Mouse (Mus musculus) CH12F3 (cell line): Measurements from ENCODE around the gene Inha.

Experiments used
- in situ Hi-C: fragments of 300-500 bp; cut with MboI; formaldehyde crosslinking; loops from 2 replicates; pipeline ENCODE4 v1.14.3; 2020; ENCODE audit warnings: low sequenced_read_pairs

The Inha gene

DNA sequence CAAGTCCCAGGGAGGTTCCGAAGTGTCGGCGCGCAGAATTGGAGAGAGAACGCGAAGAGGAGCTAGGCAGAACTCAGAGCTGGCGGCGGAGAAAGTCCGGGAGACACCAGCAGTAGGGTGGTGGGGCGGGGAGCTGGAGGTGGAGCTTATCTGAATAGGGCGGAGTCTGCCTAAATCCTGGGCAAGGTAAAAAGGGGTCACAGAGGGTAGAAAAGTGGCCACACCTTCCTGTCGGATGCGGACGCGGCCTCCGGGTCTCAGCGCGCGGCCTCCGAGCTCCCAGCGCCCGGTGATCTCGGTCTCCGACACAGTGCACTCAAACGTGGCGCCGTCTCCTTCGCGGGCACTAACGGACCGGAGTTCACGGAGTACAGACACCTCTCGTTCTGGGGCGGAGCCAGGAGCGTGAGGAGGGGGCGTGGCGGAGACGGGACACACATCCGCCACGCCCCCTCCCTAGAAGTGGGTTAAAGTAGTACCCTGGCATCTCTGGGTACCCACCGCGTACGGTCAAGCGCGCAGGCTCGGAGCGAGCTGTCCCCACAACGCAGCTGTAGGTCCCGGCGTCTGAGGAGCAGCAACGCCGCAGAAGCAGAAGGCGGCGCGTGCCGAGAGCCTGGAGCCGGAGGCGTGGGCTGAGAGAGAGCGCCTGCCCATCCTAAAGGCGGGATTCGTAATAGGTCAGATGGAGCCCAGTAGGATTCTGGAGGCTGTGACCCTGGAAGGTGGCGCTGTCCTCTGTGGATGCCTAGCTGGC is 19.3 kb upstream of the Inha start:
- in situ Hi-C loops: no loop called here

DNA sequence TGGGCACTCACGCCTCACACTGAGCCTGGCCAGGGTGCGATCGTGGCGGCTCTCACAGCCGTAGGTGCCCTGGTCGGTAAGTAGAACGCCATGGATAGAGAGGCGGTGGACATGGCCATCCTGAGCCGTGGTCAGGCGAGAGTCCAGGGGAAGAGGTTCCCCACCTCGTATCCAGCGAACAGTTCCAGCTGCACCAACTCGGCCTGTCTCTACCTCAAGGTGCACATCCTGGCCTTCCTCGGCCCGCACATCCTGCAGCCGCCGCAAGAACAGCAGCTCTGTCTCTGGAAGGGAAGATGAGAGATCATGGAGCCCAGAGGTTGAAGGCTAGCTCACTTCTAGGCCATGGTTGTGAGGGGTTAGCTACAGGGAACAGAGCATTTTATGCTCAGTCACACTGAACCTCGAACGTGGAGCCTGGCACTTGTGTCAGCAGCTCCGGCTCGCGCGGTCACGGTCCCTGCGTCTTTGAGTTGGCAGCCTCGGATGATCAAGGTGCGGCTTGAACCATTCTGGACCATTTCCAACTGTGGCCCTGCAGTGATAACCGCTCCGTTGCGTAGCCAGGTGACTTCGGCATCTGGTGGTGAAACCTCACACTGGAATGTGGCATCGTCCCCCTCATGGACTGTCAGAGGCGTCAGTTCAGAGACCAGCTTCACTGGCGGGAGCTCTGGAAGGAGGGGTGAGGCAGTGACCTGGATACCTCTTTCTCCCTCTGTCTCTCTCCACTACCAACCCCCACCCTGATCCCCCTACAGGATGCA is 15.9 kb upstream of the Inha start:
- in situ Hi-C loops: no loop called here

DNA sequence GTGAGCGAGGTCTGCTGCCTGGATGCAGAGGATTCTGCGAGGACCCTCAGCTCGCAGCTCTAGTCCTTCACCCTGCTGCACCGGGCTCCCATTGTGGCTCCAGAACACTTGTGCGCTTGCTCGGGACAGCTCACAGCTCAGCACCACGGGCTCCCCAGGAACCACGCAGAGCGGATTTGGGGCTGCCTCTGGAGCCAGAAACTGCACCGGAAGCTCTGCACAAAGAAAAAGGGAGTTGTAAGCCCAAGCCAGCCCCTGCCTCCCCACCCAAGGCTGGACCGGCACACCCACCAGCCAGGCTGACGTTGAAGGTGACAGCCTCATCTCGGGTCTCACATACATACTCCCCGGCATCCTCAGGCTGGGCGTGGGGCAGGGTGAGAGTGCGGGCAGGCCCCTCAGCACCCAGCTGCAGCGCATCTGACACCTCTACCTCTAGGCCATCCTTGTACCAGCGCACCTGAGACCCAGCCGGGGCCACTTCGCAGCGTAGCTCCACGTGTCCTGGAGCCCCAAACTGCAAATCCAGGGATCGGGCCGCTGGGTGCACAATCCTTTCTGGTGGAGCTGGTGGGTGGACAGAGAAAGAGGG is 14.2 kb upstream of the Inha start:
- in situ Hi-C loops: no loop called here

DNA sequence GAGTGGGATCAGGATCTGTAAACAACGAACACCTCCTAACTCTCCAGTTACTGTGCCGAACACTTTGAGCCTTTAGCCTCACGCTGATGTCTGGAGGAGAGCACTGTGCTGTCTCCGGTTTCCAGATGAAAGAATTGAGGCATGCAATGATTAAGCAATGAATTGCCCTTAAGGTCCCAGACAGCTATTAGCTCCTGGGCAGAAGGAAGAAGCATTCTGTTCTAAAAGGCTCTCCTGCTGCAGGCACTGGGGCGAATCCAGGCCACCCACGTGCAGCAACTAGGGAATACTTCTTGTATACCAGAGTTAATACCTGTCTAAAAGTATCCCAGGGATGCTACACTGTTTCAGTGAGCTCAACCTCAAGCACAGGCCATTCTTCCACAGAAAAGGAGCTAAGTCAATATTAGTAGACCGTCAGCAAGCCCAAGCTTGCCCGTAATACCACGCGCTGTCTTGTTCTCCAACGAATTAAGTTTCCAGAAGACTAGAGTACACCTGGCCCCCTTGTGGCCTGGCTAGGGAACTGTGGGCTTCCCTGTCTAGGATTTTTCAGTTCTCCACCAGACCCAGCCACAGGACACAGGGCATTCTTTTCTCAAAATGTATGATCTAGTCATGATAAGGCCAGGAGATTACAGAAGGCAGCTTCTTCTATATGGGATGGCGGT is 11.9 kb upstream of the Inha start:
- in situ Hi-C loops: no loop called here

DNA sequence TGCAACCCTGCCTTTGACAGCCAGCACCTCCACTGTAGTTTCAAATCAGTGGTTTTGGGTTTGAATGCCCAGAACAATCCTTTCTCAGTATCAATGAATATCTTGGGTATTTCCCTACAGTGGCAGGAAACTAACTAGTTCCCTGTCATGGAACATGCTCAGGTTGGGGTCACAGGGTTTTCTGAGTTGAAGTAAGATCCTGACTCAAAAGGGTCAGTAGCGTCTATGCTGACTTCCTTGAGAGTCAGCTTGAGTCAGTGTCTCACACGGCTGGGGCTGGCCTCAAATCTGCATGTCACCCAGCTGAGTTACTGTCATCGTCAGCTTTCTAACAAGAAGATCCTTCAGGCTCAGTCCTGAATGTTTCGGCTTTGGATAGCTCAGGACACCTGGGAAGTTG is 8.0 kb upstream of the Inha start:
- in situ Hi-C loops: no loop called here

DNA sequence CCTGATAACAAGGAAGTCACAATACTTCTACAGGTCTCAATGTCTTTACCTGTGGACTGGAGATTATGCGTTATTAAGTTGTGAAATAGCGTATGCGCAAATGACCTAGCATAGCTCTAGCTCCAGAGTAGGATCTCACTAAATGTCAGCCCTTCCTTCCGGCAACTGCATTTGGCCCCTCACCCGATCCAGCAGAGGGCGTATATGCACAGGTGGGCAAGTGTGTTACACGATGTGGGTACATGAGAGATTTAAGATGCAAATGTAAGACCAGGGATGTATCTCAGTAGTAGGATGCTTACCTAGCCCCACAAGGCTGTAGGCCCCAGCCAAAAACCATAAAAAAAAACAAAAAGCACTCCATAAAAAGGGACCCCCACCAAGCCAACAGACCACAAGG is 7.4 kb upstream of the Inha start:
- in situ Hi-C loops: no loop called here

DNA sequence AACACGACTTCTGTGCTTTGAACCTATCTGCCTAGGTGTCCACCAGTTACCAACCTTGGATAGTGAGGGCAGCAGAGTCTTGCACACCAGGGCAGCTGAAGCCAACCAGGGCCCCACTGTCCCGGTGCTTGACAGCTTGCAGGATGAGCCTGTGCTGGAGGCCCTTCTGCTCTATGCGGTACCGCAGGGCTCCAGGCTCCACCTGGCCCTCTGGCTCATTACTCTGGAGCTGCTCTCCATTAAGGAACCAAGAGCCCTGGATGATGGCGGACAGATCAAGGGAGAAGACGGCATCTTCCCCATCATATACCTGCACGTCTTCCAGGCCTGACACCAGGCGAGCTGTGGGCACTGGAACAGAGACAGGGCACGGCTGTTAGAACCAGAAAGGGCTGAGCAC is 5.0 kb upstream of the Inha start:
- in situ Hi-C loops: no loop called here

- in situ Hi-C loops: no loop called here
Measured at GRCm38 (mm10) chr1:75502945-75503650, 3.8 kb upstream of the Inha start.

DNA sequence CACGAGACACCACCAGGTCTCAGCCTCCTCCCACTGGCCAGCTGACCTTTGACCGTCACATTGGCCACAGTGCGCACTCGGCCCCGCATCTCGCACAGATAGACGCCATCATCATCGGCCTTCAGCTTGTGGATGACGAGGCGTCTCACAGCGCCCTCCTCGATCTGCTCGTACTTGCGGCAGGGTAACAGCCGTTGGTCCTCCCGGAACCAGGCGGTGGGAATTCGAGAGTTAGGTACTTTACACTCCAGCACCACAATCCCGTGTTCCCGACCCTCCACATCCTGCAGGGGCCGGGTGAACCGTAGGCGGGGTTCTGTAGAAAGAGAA is 3.3 kb upstream of the Inha start:
- in situ Hi-C loops: no loop called here

DNA sequence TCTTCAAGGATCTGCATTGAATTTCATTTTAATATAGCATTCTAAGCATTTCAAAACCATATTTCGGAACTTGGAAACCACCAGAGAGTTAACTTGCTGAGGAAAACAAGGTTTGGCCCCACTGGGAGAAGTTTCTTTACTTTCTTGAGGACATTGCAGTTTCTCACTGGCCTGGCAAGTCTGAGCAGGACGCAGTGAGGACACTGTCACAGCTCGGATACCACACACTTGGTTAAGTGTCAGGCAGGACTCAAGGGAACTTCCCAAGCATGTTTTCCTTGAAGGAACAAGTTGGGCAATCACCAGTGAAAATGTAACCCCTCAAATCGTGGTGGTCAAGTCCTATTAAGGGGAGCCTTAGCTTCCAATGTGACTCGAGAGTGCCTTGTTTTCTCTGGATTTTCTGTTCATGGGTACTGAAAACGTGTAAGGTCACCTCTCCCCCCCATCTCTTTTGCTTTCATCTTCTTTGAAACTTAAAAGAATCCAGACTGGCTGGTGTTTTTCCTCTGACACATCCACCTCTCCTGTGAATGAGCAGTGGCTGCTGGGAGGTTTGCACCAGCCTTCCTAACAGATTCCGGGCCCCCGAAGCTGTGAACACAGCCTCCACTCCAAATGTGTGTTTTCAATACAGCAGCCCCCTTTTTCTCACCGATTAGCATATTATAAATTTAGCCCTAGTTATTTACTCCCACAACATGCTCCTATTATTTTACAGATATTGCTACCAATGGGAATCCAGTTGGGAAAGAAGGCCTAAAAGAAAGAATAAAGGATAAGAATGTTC is 2.4 kb upstream of the Inha start:
- in situ Hi-C loops: no loop called here

GRCm38 (mm10) chr1:75505159-75505955 is 1.5 kb upstream of the Inha start:
- in situ Hi-C loops: no loop called here

GRCm38 (mm10) chr1:75505956-75506831 is 683 bp upstream of the Inha start, which contains the start of gene Obsl1:
Obsl1 (minus strand) TSS chr1:75506452.
- in situ Hi-C loops: no loop called here

DNA sequence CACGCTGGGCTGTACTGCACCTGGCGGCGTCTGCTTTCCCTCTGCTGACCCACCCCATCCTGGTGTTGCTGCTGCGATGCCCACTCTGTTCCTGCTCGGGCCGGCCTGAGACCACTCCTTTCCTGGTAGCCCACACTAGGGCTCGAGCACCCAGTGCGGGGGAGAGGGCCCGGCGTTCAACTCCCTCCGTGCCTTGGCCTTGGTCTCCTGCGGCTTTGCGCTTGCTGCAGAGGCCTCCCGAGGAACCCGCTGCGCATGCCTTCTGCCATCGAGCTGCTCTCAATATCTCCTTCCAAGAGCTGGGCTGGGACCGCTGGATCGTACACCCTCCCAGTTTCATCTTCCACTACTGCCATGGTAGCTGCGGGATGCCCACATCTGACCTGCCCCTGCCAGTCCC is 2.7 kb downstream of the Inha start:
- in situ Hi-C loops: no loop called here

- in situ Hi-C loops: no loop called here
Measured at GRCm38 (mm10) chr1:75510154-75510553, 3.3 kb downstream of the Inha start.

DNA sequence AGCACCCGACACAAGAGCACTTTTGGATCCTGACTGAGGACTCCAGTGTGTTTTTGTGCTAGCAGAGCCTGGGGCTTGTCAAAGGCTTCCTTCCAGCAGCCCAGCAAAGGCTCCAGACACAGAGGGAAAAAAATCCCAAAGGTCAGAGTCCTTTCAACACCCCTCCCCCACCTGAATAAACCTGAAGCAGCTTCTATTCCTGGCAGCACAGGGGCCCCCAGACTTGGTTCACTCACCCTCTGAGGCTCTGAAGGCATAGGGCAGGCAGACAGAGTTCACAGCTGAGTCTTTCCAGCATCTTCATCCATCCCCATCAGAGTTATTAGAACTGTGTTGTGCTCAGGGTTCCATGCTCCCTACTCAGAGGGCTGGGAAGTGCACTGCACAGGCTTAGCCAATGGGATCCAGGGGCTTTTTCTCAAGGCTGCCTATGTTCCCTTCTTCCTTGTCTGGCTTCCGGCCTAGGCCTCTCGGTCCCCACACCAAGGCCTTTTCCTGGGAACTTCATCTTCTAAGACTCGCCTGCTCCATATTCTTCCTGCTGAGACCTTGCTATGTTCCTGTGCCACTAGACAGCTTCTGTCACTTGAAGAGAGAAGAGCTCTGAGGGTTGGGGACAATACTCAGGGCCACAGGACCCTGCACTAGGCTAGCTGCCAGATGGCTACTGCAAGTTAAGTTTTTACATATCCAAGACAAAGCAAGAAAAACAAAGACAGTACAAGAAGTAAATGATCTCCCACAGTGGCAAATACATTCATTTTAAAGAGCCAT is 4.7 kb downstream of the Inha start:
- in situ Hi-C loops: no loop called here

DNA sequence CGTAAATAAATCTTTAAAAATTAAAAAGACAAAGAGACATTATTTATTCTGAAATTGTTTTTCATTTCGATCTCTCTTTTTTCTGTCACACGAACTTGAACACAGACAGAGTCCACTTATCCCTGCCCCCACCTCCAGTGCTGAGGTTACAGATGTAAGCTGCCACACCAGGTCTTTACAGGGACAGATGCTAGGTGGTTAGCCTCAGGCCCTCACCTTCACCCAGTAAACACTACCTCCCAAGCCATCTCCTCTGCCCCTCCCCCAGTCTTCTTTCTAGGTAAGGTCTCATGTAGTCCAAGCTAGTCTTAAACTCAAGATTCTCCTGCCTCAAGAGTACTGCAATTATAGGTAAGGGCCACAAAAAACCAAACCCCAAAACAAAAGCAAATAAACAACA is 5.7 kb downstream of the Inha start:
- in situ Hi-C loops: no loop called here

GRCm38 (mm10) chr1:75516703-75517380 is 10.0 kb downstream of the Inha start:
- in situ Hi-C loops: no loop called here
